Mouse (Mus musculus): ENCODE data around the gene Thap7.

DNA sequence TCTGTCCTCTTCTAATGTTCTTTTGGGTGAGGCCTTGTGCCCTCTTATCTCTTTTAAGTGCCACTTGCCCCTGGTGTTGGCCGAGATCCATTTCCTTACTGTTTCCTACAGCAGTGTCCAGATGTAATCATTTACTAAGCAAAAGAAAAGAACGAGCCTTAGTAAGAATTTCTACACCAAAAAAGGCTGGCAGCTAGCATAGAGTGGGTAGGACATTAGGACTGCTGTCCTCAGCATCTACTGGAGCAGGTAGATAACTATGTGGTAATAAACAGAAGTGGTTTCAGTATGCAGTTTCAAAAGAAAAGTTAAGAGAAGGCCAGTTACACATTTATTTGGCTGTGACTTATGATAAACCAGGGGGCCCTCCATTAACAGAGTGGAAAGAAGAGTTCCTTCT is 20.2 kb downstream of the Thap7 start:
- TF ChIP-seq ETS1 (IDR thresholded peaks at IDR 0.05; ENCODE audit: low read depth, low read length) (no peak), TAL1 (IDR thresholded peaks at IDR 0.05; ENCODE audit: low read length) (no peak), CTCF (IDR thresholded peaks at IDR 0.05 in 2 of 3, conservative IDR thresholded peaks at IDR 0.05 in 1 of 3; ENCODE audit: control insufficient read depth in 1 of 3, insufficient read depth in 1 of 3, low read depth in 2 of 3, low read length in 3 of 3, poor library complexity in 1 of 3, severe bottlenecking in 1 of 3) (no peak), JUND (IDR thresholded peaks at IDR 0.05; ENCODE audit: low read depth, low read length) (no peak), POLR2AphosphoS2 (IDR thresholded peaks at IDR 0.05; ENCODE audit: low read length) (no peak), MEF2A (IDR thresholded peaks at IDR 0.05; ENCODE audit: extremely low read depth, insufficient replicate concordance, low read depth, low read length, poor library complexity, severe bottlenecking) (no peak), POLR2A (IDR thresholded peaks at IDR 0.05; ENCODE audit: control insufficient read depth in 1 of 2, insufficient read depth in 1 of 2, low read depth in 1 of 2, low read length in 2 of 2, poor library complexity in 1 of 2) (no peak), ZNF384 (IDR thresholded peaks at IDR 0.05; ENCODE audit: low read depth, low read length) (no peak), RCOR1 (IDR thresholded peaks at IDR 0.05; ENCODE audit: low read depth, low read length) (no peak)
